Mouse (Mus musculus): ENCODE results near the gene Vmn1r5. TPM values are rescaled to one million over a fixed set of nuclear protein-coding genes. Genes with fewer than 3 reads are reported as not detected.
A peak's percentile ranks its signal among the peaks of the same experiment; 100 is the strongest.
"Not testable (repeated sequence)": the region's sequence is repeated elsewhere in the genome, so short reads cannot be mapped to it uniquely, and the experiment has no call there.

The Vmn1r5 gene
- polyA plus RNA-seq (2015; fragmentation: Nextera tagmentation; extraction: Ambion mirVana), result not detected in 2 replicates

DNA sequence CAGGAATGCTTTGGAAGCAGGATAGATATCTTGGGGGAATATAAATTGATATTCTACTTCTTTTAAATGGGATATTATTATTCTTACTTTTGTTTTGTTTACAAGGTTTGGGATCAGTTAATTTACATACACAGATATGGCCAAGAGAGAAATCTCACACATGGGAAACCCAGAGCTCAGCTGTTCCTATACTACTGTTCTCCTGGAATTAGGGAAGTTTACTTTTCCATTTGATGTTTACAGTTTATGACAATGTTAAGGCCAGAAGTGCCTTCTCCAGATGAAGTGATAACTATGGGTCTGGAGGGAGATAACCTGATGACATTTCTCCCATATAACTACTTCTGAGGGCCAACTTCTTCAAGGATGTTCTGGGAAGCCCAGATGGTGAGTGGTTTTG is at the start of gene Vmn1r5:
Gene Vmn1r5 (plus strand): TSS at position 301 of the 400 bp plus-strand sequence.
- no peaks in the 10 kb centered on the region for H3K9me3 ChIP-seq
- no peak within 1 kb of the TSS for H3K4me2 ChIP-seq
- no peaks in the 10 kb centered on the region for H3K36me3 ChIP-seq (replicated peaks)
- H3K27me3 ChIP-seq (replicated peaks), result no peaks in the 10 kb centered on the region
- H3K27ac ChIP-seq, result no peak within 1 kb of the TSS
- no peak within 1 kb of the TSS for H3K4me3 ChIP-seq
- ATAC-seq (replicated peaks), result no peak
- no peak within 1 kb of the TSS for H3K9ac ChIP-seq
- no peaks in the 10 kb centered on the region for H3K4me1 ChIP-seq

DNA sequence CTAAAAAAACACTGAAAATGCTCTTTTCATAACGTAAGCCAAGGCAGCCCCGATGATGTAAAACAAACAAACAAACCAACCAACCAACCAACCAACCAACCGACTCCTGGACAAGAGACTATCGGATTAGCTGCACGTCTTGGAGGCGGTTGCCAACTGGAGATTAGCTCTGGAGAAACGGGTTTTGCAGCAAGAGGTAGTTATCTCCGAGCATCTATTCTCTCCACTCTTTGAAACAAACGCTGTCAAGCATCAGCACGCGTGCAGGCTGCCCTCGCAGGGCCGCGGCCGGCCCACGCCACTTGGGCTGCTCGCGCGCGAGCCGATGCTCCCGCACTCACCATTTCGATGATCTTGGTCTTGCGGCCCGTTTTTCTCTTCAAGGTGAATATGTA is 46.7 kb upstream of the Vmn1r5 start:
- Histone ChIP-seq H3K4me2 (peak overlapping the region; percentile 58), H3K27me3 (replicated peaks) (no peaks in the 10 kb centered on the region), H3K4me1 (peaks cover 23% of the 10 kb centered on the region), H3K9me3 (no peaks in the 10 kb centered on the region), H3K9ac (peak overlapping the region; percentile 90), H3K4me3 (peak overlapping the region; percentile 85), H3K27ac (peak overlapping the region; percentile 95), H3K36me3 (replicated peaks) (no peaks in the 10 kb centered on the region)
- no peak for ATAC-seq (replicated peaks)
- 0% methylated on average over 25 of the region's 25 CpGs for WGBS

DNA sequence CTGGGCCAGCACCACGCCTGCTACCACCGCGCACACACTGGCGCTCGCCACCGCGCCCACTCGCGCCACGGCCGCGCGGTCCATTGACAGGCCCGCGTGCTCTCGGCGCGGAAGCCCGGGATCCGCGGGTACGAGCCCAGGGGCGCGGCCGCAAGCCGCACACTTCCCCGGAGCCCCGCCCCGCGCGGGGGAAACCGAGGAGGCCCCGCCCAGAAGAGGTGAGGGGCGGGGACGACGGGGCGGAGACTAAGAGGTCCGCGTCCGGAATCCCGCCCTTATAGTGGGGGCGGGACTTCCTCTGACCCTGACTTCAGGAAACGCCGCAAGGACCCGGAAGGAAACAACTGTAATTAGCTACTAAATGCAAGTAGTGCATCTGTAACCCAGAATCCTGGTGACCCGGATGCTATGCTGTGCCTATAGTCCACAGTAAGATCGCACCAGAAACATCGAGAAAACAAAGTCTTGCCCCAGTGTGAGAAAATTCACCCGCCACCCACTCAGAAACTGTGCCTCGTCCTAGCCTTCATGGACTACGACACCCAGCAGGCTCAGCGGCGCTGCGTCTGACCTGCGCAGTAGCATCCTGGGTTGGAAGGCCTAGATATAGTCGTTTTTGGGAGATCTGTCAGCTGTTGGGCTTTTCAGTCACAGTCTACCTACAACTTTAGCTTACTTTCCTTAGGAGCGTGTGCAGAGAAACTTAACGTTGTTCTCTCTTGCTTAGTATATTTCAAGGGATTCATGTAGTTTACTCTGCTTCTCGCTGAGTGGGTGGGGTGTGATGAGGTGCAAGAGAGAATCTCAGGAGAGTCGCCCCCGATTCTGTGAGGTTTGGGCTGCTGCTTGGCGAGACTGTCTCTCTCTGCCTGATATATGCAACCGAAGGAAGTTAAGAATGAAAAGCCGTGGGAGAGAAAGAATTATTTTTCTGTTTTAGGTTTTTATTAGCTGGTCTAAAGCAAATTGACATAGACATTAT is 46.1 kb upstream of the Vmn1r5 start, which contains the start of the genes Nt5c3 and Vmn1r4:
Gene Nt5c3 (minus strand): TSS at position 207 of the 982 bp plus-strand sequence.
Gene Vmn1r4 (plus strand): TSS at position 290 of the 982 bp plus-strand sequence.
- 3% methylated on average over 64 of the region's 64 CpGs for WGBS
- peak within 1 kb of the TSS; percentile 90 for H3K9ac ChIP-seq
- H3K4me2 ChIP-seq, result peak within 1 kb of the TSS; percentile 58
- H3K27me3 ChIP-seq (replicated peaks), result no peaks in the 10 kb centered on the region
- H3K36me3 ChIP-seq (replicated peaks), result no peaks in the 10 kb centered on the region
- H3K4me1 ChIP-seq, result peaks cover 23% of the 10 kb centered on the region
- peak; percentile 98 for ATAC-seq (replicated peaks)
- H3K9me3 ChIP-seq, result no peaks in the 10 kb centered on the region
- peak within 1 kb of the TSS; percentile 85 for H3K4me3 ChIP-seq
- H3K27ac ChIP-seq, result peak within 1 kb of the TSS; percentile 95

DNA sequence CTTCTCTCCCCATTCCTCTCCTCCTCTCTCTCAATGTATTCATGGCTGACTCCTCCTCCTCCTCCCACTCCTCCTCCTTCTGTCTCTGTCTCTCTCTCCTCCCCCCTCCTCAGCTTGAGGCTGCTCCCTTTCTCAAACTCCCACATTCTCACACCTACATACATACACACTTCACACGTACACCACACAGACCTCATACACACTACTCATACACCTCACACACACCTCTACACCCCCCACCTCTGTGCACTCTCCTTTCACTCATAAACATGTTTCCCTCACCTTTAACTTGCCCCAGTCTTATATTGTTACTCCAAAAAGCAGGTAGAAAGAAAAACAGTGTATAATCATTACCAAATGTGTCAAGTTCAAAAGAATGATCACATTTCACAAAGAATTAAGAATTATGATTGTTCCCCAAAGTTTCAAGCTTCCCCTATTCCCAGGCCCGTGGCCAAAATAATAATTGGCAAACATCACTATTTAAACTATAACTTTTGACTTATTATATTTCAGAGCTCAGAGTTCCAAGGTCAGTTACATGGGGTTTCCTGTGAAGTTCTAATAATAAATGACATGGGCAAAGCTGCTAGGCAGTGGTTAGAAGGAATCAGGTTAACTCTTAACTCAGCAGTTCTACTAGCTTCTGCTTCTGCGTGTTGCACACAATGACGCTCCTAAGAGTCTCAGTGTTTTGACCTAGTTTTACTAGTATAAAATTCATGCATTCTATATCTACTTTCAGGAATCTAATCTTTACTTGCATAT is 38.2 kb upstream of the Vmn1r5 start:
- no peaks in the 10 kb centered on the region for H3K4me1 ChIP-seq
- no peak overlapping the region for H3K4me3 ChIP-seq
- H3K27ac ChIP-seq, result no peak overlapping the region
- H3K9me3 ChIP-seq, result no peaks in the 10 kb centered on the region
- no peak for ATAC-seq (replicated peaks)
- WGBS, result 77% methylated on average over 4 of the region's 4 CpGs
- H3K36me3 ChIP-seq (replicated peaks), result no peaks in the 10 kb centered on the region
- no peak overlapping the region for H3K4me2 ChIP-seq
- no peak overlapping the region for H3K9ac ChIP-seq
- H3K27me3 ChIP-seq (replicated peaks), result no peaks in the 10 kb centered on the region

DNA sequence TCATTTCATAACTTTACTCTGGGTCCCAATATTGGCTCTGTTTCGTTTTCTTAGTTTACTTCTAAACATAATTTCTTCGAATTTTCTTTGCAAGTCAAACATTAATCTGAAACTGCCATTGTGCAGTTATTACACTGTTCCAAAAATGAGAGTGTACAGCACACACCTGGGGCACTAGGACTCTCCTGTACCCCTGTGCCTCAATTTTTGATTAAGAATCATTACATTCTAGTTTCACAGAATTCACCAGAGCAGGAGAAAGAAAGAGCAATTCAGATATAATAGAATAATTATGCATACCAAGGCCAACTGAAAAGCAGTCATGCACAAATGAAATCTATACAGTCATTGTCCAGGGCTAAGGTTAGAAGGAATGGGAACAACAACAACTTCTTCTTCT is 37.6 kb upstream of the Vmn1r5 start:
- WGBS, result 72% methylated on average over 2 of the region's 2 CpGs
- H3K27ac ChIP-seq, result no peak overlapping the region
- ATAC-seq (replicated peaks), result no peak

DNA sequence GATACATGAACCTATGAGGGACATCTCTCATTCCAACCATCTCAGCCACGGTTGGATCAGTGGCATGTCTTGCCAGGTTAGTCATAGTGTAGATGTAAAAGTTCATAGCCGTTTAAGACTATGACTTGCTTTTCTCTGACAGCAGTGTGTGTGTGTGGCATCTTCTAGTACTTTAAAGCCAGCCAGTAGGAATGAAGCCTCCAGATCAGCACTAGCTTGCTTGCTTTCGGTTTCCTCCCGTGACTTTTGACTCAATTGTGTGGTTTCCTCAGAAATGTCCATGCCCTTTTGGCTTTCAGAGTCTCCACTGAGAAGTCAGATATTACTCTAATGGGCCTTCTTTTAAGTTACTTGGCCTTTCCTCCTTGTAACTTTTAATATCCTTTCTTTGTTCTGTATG is 35.7 kb upstream of the Vmn1r5 start:
- Histone ChIP-seq H3K27ac (no peak overlapping the region), H3K9me3 (no peaks in the 10 kb centered on the region), H3K4me1 (no peaks in the 10 kb centered on the region), H3K4me3 (no peak overlapping the region), H3K36me3 (replicated peaks) (no peaks in the 10 kb centered on the region), H3K27me3 (replicated peaks) (no peaks in the 10 kb centered on the region), H3K4me2 (no peak overlapping the region), H3K9ac (no peak overlapping the region)
- WGBS, result 86% methylated on average over 4 of the region's 4 CpGs
- no peak for ATAC-seq (replicated peaks)

More for the DNA sequence above, 37.6 kb upstream of the Vmn1r5 start:
- Histone ChIP-seq H3K9me3 (no peaks in the 10 kb centered on the region), H3K27me3 (replicated peaks) (no peaks in the 10 kb centered on the region), H3K4me2 (no peak overlapping the region), H3K36me3 (replicated peaks) (no peaks in the 10 kb centered on the region), H3K4me1 (no peaks in the 10 kb centered on the region), H3K4me3 (no peak overlapping the region), H3K9ac (no peak overlapping the region)

DNA sequence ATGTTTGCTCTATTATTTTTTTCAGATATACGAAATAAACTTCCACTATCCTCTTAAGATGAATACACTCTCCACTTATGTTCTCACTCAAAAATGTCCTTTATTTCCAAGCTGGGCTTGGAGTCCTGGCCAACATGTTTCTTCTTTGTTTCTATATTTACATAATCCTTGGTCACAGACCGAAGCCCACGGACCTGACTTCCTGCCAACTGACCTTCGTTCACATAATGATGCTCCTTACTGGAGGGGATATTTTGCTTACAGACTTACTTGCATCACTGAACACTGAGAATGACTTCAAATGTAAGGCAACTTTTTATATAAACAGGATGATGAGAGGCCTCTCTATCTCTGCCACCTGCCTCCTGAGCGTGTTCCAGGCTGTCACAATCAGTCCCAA is 13.6 kb upstream of the Vmn1r5 start:
- Histone ChIP-seq H3K9me3 (no peaks in the 10 kb centered on the region), H3K4me1 (no peaks in the 10 kb centered on the region), H3K27me3 (replicated peaks) (no peaks in the 10 kb centered on the region), H3K36me3 (replicated peaks) (no peaks in the 10 kb centered on the region), H3K9ac (no peak overlapping the region), H3K4me3 (no peak overlapping the region), H3K4me2 (no peak overlapping the region), H3K27ac (no peak overlapping the region)
- 67% methylated on average over 5 of the region's 5 CpGs for WGBS
- no peak for ATAC-seq (replicated peaks)

DNA sequence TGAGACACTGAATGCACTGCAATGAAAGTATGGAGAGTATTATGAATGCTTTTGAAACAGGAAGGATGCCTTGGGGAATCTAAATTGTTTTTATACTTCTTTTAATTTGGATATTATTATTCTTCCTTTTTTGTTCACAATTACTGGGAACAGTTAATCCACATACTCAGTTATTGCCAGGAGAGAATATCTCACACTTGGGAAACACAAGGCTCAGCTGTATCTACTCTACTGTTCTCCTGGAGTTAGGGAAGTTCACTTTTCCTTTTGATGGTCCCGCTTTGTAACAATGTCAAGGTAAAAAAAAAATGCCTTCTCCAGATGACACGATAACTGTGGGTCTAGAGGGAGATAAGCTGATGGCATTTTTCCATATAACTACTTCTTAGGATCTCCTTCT is 26.9 kb downstream of the Vmn1r5 start, which contains the start of gene Vmn1r6:
Gene Vmn1r6 (plus strand): TSS at position 301 of the 400 bp plus-strand sequence.
- Histone ChIP-seq H3K4me3 (no peak within 1 kb of the TSS), H3K9me3 (no peaks in the 10 kb centered on the region), H3K36me3 (replicated peaks) (no peaks in the 10 kb centered on the region), H3K9ac (no peak within 1 kb of the TSS), H3K4me1 (no peaks in the 10 kb centered on the region), H3K27ac (no peak within 1 kb of the TSS), H3K4me2 (no peak within 1 kb of the TSS), H3K27me3 (replicated peaks) (no peaks in the 10 kb centered on the region)
- 82% methylated on average over 2 of the region's 2 CpGs for WGBS
- no peak for ATAC-seq (replicated peaks)

DNA sequence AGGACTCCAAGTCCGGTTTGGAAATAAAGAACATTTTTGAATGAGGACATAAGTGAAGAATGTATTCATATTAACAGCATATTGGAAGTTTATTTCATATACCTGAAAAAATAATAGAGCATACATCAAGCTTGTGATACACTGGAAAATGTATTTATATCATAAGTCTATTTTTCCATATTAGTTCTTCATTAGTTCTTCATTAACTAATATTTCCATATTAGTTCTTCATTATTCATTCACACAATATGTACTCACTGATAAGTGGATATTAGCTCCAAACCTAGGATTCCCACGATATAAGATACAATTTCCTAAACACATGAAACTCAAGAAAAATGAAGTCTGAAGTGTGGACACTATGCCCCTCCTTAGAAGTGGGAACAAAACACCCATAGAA is 55.2 kb downstream of the Vmn1r5 start, which contains the start of gene Vmn1r7:
Gene Vmn1r7 (minus strand): TSS at position 101 of the 400 bp plus-strand sequence.
- not testable (repeated sequence) for H3K9ac ChIP-seq; H3K27me3 ChIP-seq (replicated peaks); H3K27ac ChIP-seq; H3K4me1 ChIP-seq; H3K36me3 ChIP-seq (replicated peaks); ATAC-seq (replicated peaks); H3K4me2 ChIP-seq; H3K4me3 ChIP-seq; H3K9me3 ChIP-seq
- 80% methylated on average over 2 of the region's 2 CpGs for WGBS

DNA sequence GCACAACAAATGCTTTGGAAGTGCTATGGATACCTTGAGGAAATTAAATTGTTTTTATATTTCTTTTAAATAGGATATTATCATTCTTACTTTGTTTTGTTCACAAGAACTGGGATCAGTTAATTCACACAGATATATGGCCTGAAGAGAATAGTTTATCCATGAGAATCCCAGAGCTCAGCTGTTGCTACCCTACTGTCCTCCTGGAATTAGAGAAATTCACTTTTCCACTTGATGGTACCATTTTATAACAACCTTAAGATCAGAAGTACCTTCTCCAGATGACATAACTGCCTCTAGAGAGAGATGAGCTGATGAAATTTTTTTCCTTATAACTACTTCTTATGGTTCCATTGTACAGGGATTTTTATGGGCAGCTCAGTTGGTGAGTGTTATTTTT is 61.9 kb downstream of the Vmn1r5 start, which contains the start of gene Vmn1r8:
Gene Vmn1r8 (plus strand): TSS at position 301 of the 400 bp plus-strand sequence.
- Histone ChIP-seq H3K4me2 (no peak within 1 kb of the TSS), H3K9ac (no peak within 1 kb of the TSS), H3K27me3 (replicated peaks) (no peaks in the 10 kb centered on the region), H3K36me3 (replicated peaks) (no peaks in the 10 kb centered on the region), H3K9me3 (no peaks in the 10 kb centered on the region), H3K4me1 (no peaks in the 10 kb centered on the region), H3K4me3 (no peak within 1 kb of the TSS), H3K27ac (no peak within 1 kb of the TSS)
- ATAC-seq (replicated peaks), result no peak

DNA sequence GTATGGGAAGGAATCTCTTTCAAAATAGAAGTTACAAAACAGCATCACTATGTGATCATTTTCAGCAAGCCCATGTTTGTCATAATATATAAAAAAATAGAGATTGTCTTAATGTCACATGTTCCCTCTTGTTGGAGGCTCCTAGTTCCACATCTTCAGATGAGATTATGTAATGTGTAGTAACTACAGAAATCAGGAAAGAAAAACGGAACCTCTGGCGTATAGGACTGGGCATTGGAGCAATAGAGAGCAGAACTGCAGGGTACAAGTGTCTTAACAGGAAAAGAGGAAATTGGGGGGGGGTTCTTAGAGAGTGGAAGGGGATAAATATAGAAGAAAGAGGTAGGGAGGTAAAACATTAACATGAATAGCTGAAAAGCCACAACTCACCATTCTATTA is 64.6 kb downstream of the Vmn1r5 start:
- H3K27ac ChIP-seq, result no peak overlapping the region
- H3K9ac ChIP-seq, result no peak overlapping the region
- H3K4me3 ChIP-seq, result no peak overlapping the region
- H3K4me1 ChIP-seq, result no peaks in the 10 kb centered on the region
- H3K9me3 ChIP-seq, result no peaks in the 10 kb centered on the region
- ATAC-seq (replicated peaks), result no peak
- WGBS, result 90% methylated on average over 2 of the region's 2 CpGs
- H3K4me2 ChIP-seq, result no peak overlapping the region
- no peaks in the 10 kb centered on the region for H3K27me3 ChIP-seq (replicated peaks)
- H3K36me3 ChIP-seq (replicated peaks), result no peaks in the 10 kb centered on the region
